21 mouse cellular contexts compared by ENCODE assay signal in the genomic region with DNA sequence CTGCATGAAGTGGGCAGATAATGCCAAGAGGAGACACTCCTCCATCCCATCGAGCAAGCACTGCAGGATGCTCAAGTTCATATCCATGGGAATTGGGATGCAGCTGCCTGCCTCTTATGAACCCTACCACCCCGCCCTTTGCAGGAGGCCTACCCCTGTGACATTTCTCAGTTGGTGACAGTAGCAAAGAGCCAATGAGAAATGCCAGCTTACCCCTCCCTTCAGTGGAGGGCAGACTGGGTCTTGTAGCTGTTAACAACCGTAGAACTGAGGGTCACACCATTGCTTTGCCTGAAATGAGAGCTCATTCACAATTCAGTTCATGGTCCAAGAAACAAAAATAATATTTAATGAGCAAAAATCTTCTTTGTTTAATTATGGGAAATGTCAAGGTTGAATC. TPM values are rescaled to one million over a fixed set of nuclear protein-coding genes. Genes with fewer than 3 reads are reported as not detected.
DNase-seq lines count a peak whose midpoint lies in the region; ATAC-seq and TF ChIP-seq lines count a peak whose summit lies in the region.
"Had no signal": no experiment of that assay in that cellular context is flagged by ENCODE, and none has a peak within 500 bp of the region (broad histone marks: within the 10 kb centered on the region; RNA-seq: fewer than 3 reads in every experiment).

No protein-coding gene starts in this region.

- no peaks in the 10 kb centered on the region for H3K36me3 ChIP-seq in midbrain, embryonic 11.5 days (ENCODE audit: control insufficient read depth, insufficient read depth, low read length)
- H3K36me3 ChIP-seq in midbrain, embryonic 13.5 days = no peaks in the 10 kb centered on the region
- no peaks in the 10 kb centered on the region for H3K36me3 ChIP-seq in forebrain, postnatal 0 days (ENCODE audit: insufficient read depth)
- H3K36me3 ChIP-seq: embryonic facial prominence, embryonic 10.5 days; heart, embryonic 12.5 days; hindbrain, embryonic 12.5 days had no signal

- peak; percentile 48; the same call in 1 of the 2 replicates for ATAC-seq in midbrain, embryonic 11.5 days (ENCODE audit: low FRiP score)
- no peak for ATAC-seq in midbrain, embryonic 13.5 days
- no peak for ATAC-seq in forebrain, postnatal 0 days
- ATAC-seq: activated CD4-positive, CD25-positive, alpha-beta regulatory T cell, adult 4 months; forebrain, embryonic 13.5 days; inflammation-experienced regulatory T-cells, adult 6 months; intestine, postnatal 0 days; Patski had no signal

- H3K4me3 ChIP-seq in midbrain, embryonic 11.5 days (ENCODE audit: low read depth, low read length) = no peak overlapping the region
- H3K4me3 ChIP-seq in midbrain, embryonic 13.5 days (replicated peaks) = no peak overlapping the region
- H3K4me3 ChIP-seq in forebrain, postnatal 0 days (ENCODE audit: low read depth, low read length) = no peak overlapping the region
- H3K4me3 ChIP-seq: embryonic facial prominence, embryonic 10.5 days; forebrain, embryonic 13.5 days; gastrocnemius, adult 2 months; heart, embryonic 12.5 days; hindbrain, embryonic 12.5 days had no signal

- no peaks in the 10 kb centered on the region for H3K9me3 ChIP-seq in midbrain, embryonic 11.5 days (ENCODE audit: control insufficient read depth, low read length)
- H3K9me3 ChIP-seq in midbrain, embryonic 13.5 days = no peaks in the 10 kb centered on the region; the same call in 1 of the 2 replicates
- no peaks in the 10 kb centered on the region for H3K9me3 ChIP-seq in forebrain, postnatal 0 days (ENCODE audit: low read length)
- H3K9me3 ChIP-seq: embryonic facial prominence, embryonic 10.5 days; forebrain, embryonic 13.5 days; hindbrain, embryonic 12.5 days had no signal

- H3K4me2 ChIP-seq in midbrain, embryonic 11.5 days = no peak overlapping the region
- H3K4me2 ChIP-seq in midbrain, embryonic 13.5 days (replicated peaks) = no peak overlapping the region
- no peak overlapping the region for H3K4me2 ChIP-seq in forebrain, postnatal 0 days (ENCODE audit: low read depth)
- H3K4me2 ChIP-seq: forebrain, embryonic 13.5 days; heart, embryonic 12.5 days; hindbrain, embryonic 12.5 days had no signal

- no peak overlapping the region for H3K9ac ChIP-seq in midbrain, embryonic 11.5 days (ENCODE audit: low read length)
- no peak overlapping the region for H3K9ac ChIP-seq in midbrain, embryonic 13.5 days (replicated peaks)
- no peak overlapping the region for H3K9ac ChIP-seq in forebrain, postnatal 0 days
- H3K9ac ChIP-seq: forebrain, embryonic 13.5 days; heart, embryonic 12.5 days; hindbrain, embryonic 12.5 days had no signal

- no peak for TF ChIP-seq CTCF in forebrain, postnatal 0 days (IDR thresholded peaks at IDR 0.05; ENCODE audit: low read depth)

- WGBS in midbrain, embryonic 11.5 days = 60% methylated on average over 3 of the region's 3 CpGs
- 52% methylated on average over 3 of the region's 3 CpGs for WGBS in midbrain, embryonic 13.5 days
- WGBS in forebrain, postnatal 0 days = 48% methylated on average over 3 of the region's 3 CpGs

- H3K4me1 ChIP-seq in midbrain, embryonic 11.5 days (ENCODE audit: control insufficient read depth, insufficient read depth, low read length) = no peaks in the 10 kb centered on the region
- 0 out of 2 replicates have a peak, but pooled peaks cover 3% of the 10 kb centered on the region for H3K4me1 ChIP-seq in midbrain, embryonic 13.5 days (replicated peaks)
- H3K4me1 ChIP-seq in forebrain, postnatal 0 days (ENCODE audit: insufficient read depth) = no peaks in the 10 kb centered on the region
- H3K4me1 ChIP-seq: embryonic facial prominence, embryonic 10.5 days; forebrain, embryonic 13.5 days; heart, embryonic 12.5 days had no signal

- DNase-seq in embryo, embryonic 10 days (ENCODE audit: low spot score) = peak; percentile 5
- no peak for DNase-seq in embryo, embryonic 9.5 days (ENCODE audit: extremely low spot score)
- peak; percentile 47 for DNase-seq in midbrain, embryonic 11.5 days (ENCODE audit: low spot score, missing footprints)
- peak; percentile 37 for DNase-seq in embryo, embryonic 10.5 days (ENCODE audit: low spot score)
- DNase-seq in retina, embryonic 14.5 days (ENCODE audit: low spot score) = peak; percentile 53
- DNase-seq in forebrain, postnatal 0 days = no peak
- DNase-seq: adrenal gland, adult 8-10 months; cerebellum, adult 18-20 months; cerebellum, postnatal 10 days; gastrocnemius, adult 2 months; gastrocnemius, postnatal 25 days had no signal

- no peak overlapping the region for H3K27ac ChIP-seq in midbrain, embryonic 11.5 days (ENCODE audit: low read depth, low read length)
- no peak overlapping the region for H3K27ac ChIP-seq in midbrain, embryonic 13.5 days
- H3K27ac ChIP-seq in forebrain, postnatal 0 days (ENCODE audit: low read depth, low read length) = no peak overlapping the region
- H3K27ac ChIP-seq: embryonic facial prominence, embryonic 10.5 days; forebrain, embryonic 13.5 days; gastrocnemius, adult 2 months; hindbrain, embryonic 12.5 days had no signal

- H3K27me3 ChIP-seq in midbrain, embryonic 11.5 days (ENCODE audit: control insufficient read depth, insufficient read depth, low read length) = no peaks in the 10 kb centered on the region
- no peaks in the 10 kb centered on the region for H3K27me3 ChIP-seq in midbrain, embryonic 13.5 days
- no peaks in the 10 kb centered on the region for H3K27me3 ChIP-seq in forebrain, postnatal 0 days (ENCODE audit: insufficient read depth, low read length)
- H3K27me3 ChIP-seq: CH12.LX; forebrain, embryonic 13.5 days; hindbrain, embryonic 12.5 days; Patski had no signal

RNA-seq across cellular contexts. Expression of gene Fjx1, which starts 28.4 kb away (rescaled TPM):
- 25.2 and 25.5 TPM in 2 replicates for polyA plus RNA-seq in midbrain, embryonic 11.5 days (2014; fragmentation: Nextera tagmentation; extraction: Ambion mirVana)
- polyA plus RNA-seq in midbrain, embryonic 13.5 days (2015; fragmentation: Nextera tagmentation; extraction: Ambion mirVana) = 25.2 and 36.7 TPM in 2 replicates
- total RNA-seq in forebrain, postnatal 0 days (2014; rRNA removed) = 81.8 and 86.6 TPM in 2 replicates
- 38.2 and 38.9 TPM in 2 replicates for polyA plus RNA-seq in forebrain, postnatal 0 days (2015; fragmentation: Nextera tagmentation; extraction: Ambion mirVana)
- polyA plus RNA-seq: activated CD4-positive, CD25-positive, alpha-beta regulatory T cell, adult 4 months; inflammation-experienced regulatory T-cells, adult 6 months had no signal

Comparison
In these comparisons a context has a peak if more than half of its experiments do, and no peak if none do; other contexts are left out.
1. DNase-seq: peak in embryo, embryonic 10 days (single experiment), midbrain, embryonic 11.5 days (single experiment), embryo, embryonic 10.5 days (single experiment) and retina, embryonic 14.5 days (single experiment); none in embryo, embryonic 9.5 days (single experiment) and forebrain, postnatal 0 days (single experiment).